Mouse (Mus musculus): Measurements from ENCODE around the gene Foxi2. TPM values are rescaled to one million over a fixed set of nuclear protein-coding genes. Genes with fewer than 3 reads are reported as not detected.
A peak's percentile ranks its signal among the peaks of the same experiment; 100 is the strongest.

The Foxi2 gene
- total RNA-seq, 1 experiment: not detected

DNA sequence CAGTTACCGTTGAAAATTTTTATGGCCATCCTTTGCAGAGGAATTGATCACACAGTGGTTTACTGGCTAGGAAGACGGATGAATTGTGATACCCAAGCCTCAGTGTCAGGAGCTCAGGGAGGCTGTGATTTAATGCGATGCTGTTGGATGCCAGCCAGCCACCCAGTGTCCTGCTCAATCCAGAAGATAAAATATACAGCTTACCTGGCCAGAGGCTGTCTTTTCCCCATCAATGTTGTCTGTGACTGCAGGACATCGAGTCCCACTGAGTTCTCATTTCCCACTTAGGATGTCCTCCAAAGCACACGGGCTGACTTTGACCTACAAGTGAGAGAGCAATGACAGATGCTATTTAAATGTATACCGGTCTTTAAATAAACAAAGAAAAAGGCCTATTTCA, 13.0 kb upstream of the Foxi2 start:
- TF ChIP-seq MAFK (IDR thresholded peaks at IDR 0.05; ENCODE audit: insufficient read depth, low read depth, low read length) (no peak), CHD2 (IDR thresholded peaks at IDR 0.05; ENCODE audit: low read depth, low read length) (no peak), ZNF384 (IDR thresholded peaks at IDR 0.05; ENCODE audit: low read depth, low read length) (no peak), ZC3H11A (IDR thresholded peaks at IDR 0.05; ENCODE audit: borderline replicate concordance, low read depth, low read length) (no peak), HCFC1 (IDR thresholded peaks at IDR 0.05; ENCODE audit: borderline replicate concordance, insufficient read depth, low read length) (no peak)
- Histone ChIP-seq H3K36me3 (ENCODE audit: control insufficient read depth, insufficient read depth, low read length, poor library complexity, severe bottlenecking) (no peaks in the 10 kb centered on the region), H3K27ac (ENCODE audit: insufficient read depth, low read depth, low read length, poor library complexity, severe bottlenecking) (no peak overlapping the region), H3K9ac (ENCODE audit: insufficient read depth, low read depth, low read length, poor library complexity, severe bottlenecking) (no peak overlapping the region), H3K4me3 (ENCODE audit: insufficient read depth in 1 of 2, low read depth in 1 of 2, low read length in 2 of 2, poor library complexity in 1 of 2, severe bottlenecking in 1 of 2) (no peak overlapping the region), H3K9me3 (ENCODE audit: control insufficient read depth, insufficient read depth, low read depth, low read length) (no peaks in the 10 kb centered on the region), H3K4me1 (ENCODE audit: control insufficient read depth in 2 of 2, insufficient read depth in 2 of 2, low read length in 2 of 2, poor library complexity in 1 of 2) (no peaks in the 10 kb centered on the region)
- no peak for DNase-seq (ENCODE audit: low read depth, low spot score)
- in situ Hi-C loops (cut with MboI; ENCODE audit: low sequenced_read_pairs in 2 of 2, unreplicated experiment in 2 of 2): no loop called here

- Histone ChIP-seq H3K4me1 (ENCODE audit: control insufficient read depth in 2 of 2, insufficient read depth in 2 of 2, low read length in 2 of 2, poor library complexity in 1 of 2) (no peaks in the 10 kb centered on the region), H3K4me3 (ENCODE audit: insufficient read depth in 1 of 2, low read depth in 1 of 2, low read length in 2 of 2, poor library complexity in 1 of 2, severe bottlenecking in 1 of 2) (no peak overlapping the region), H3K27ac (ENCODE audit: insufficient read depth, low read depth, low read length, poor library complexity, severe bottlenecking) (no peak overlapping the region), H3K9me3 (ENCODE audit: control insufficient read depth, insufficient read depth, low read depth, low read length) (no peaks in the 10 kb centered on the region), H3K9ac (ENCODE audit: insufficient read depth, low read depth, low read length, poor library complexity, severe bottlenecking) (no peak overlapping the region), H3K36me3 (ENCODE audit: control insufficient read depth, insufficient read depth, low read length, poor library complexity, severe bottlenecking) (no peaks in the 10 kb centered on the region)
- TF ChIP-seq ZNF384 (IDR thresholded peaks at IDR 0.05; ENCODE audit: low read depth, low read length): no peak
- TF ChIP-seq MAFK (IDR thresholded peaks at IDR 0.05; ENCODE audit: insufficient read depth, low read depth, low read length): no peak
- TF ChIP-seq ZC3H11A (IDR thresholded peaks at IDR 0.05; ENCODE audit: borderline replicate concordance, low read depth, low read length): no peak
- TF ChIP-seq HCFC1 (IDR thresholded peaks at IDR 0.05; ENCODE audit: borderline replicate concordance, insufficient read depth, low read length): no peak
- TF ChIP-seq CHD2 (IDR thresholded peaks at IDR 0.05; ENCODE audit: low read depth, low read length): no peak
- no peak for DNase-seq (ENCODE audit: low read depth, low spot score)
- in situ Hi-C loops (cut with MboI; ENCODE audit: low sequenced_read_pairs in 2 of 2, unreplicated experiment in 2 of 2): no loop called here
These were observed 12.2 kb upstream of the Foxi2 start for GRCm38 (mm10) chr7:135397874-135398273.

DNA sequence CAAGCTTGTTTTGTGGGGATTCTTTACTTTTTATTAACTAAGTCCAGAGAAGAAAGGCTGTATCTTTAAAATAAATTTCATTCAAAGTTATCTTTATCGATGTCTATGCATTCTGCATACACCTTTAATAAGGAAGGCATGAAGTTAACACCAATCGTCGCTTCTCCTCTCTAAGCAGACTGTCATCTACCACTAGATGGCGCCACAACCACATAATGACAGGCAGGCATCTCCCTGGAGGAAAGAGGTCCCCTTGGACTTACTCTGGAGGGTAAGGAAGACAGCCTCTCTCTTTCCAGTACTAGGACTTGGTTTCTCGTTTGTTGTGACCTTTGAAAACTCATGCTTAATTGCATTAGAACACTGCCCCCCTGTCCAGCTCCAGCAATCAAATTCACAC, 6.7 kb upstream of the Foxi2 start:
- H3K27ac ChIP-seq (ENCODE audit: insufficient read depth, low read depth, low read length, poor library complexity, severe bottlenecking): no peak overlapping the region
- no peaks in the 10 kb centered on the region for H3K9me3 ChIP-seq (ENCODE audit: control insufficient read depth, insufficient read depth, low read depth, low read length)
- in situ Hi-C loops (cut with MboI; ENCODE audit: low sequenced_read_pairs in 2 of 2, unreplicated experiment in 2 of 2): no loop called here
- H3K9ac ChIP-seq (ENCODE audit: insufficient read depth, low read depth, low read length, poor library complexity, severe bottlenecking): no peak overlapping the region
- TF ChIP-seq ZC3H11A (IDR thresholded peaks at IDR 0.05; ENCODE audit: borderline replicate concordance, low read depth, low read length) (peak; percentile 76; the same call in 1 of the 2 replicates), ZNF384 (IDR thresholded peaks at IDR 0.05; ENCODE audit: low read depth, low read length) (no peak), CHD2 (IDR thresholded peaks at IDR 0.05; ENCODE audit: low read depth, low read length) (no peak)
- H3K36me3 ChIP-seq (ENCODE audit: control insufficient read depth, insufficient read depth, low read length, poor library complexity, severe bottlenecking): no peaks in the 10 kb centered on the region
- no peak overlapping the region for H3K4me3 ChIP-seq (ENCODE audit: insufficient read depth in 1 of 2, low read depth in 1 of 2, low read length in 2 of 2, poor library complexity in 1 of 2, severe bottlenecking in 1 of 2)
- H3K4me1 ChIP-seq (ENCODE audit: control insufficient read depth in 2 of 2, insufficient read depth in 2 of 2, low read length in 2 of 2, poor library complexity in 1 of 2): no peaks in the 10 kb centered on the region
- peak; percentile 85 for DNase-seq (ENCODE audit: low read depth, low spot score)

DNA sequence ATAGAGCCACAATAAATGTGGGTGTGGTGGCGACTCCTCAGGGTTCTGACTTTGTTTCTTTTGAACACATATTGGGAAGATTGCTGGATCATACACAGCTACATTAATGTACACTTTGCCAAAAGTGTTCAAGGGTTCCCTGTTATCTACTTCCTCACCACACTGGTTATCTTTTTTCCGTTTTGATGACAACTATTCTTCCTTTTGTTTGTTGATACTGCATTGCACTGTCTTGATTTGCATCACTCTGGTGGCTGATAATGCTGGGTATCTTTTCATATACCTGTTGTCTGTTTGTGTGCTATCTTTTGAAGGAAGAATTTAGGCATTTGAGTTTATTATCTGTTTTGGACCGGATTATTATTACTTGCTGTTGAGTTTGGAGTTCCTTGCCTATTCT, 3.3 kb upstream of the Foxi2 start:
- Histone ChIP-seq H3K4me3 (ENCODE audit: insufficient read depth in 1 of 2, low read depth in 1 of 2, low read length in 2 of 2, poor library complexity in 1 of 2, severe bottlenecking in 1 of 2) (no peak overlapping the region), H3K36me3 (ENCODE audit: control insufficient read depth, insufficient read depth, low read length, poor library complexity, severe bottlenecking) (no peaks in the 10 kb centered on the region), H3K9ac (ENCODE audit: insufficient read depth, low read depth, low read length, poor library complexity, severe bottlenecking) (no peak overlapping the region), H3K4me1 (ENCODE audit: control insufficient read depth in 2 of 2, insufficient read depth in 2 of 2, low read length in 2 of 2, poor library complexity in 1 of 2) (0 out of 4 replicates have a peak, but pooled peaks cover 0 to 2% of the 10 kb centered on the region in 2 experiments), H3K9me3 (ENCODE audit: control insufficient read depth, insufficient read depth, low read depth, low read length) (no peaks in the 10 kb centered on the region), H3K27ac (ENCODE audit: insufficient read depth, low read depth, low read length, poor library complexity, severe bottlenecking) (no peak overlapping the region)
- no peak for DNase-seq (ENCODE audit: low read depth, low spot score)
- TF ChIP-seq ZNF384 (IDR thresholded peaks at IDR 0.05; ENCODE audit: low read depth, low read length) (no peak), CHD2 (IDR thresholded peaks at IDR 0.05; ENCODE audit: low read depth, low read length) (no peak), HCFC1 (IDR thresholded peaks at IDR 0.05; ENCODE audit: borderline replicate concordance, insufficient read depth, low read length) (no peak), MAFK (IDR thresholded peaks at IDR 0.05; ENCODE audit: insufficient read depth, low read depth, low read length) (no peak), ZC3H11A (IDR thresholded peaks at IDR 0.05; ENCODE audit: borderline replicate concordance, low read depth, low read length) (no peak)
- in situ Hi-C loops (cut with MboI; ENCODE audit: low sequenced_read_pairs in 2 of 2, unreplicated experiment in 2 of 2): loop anchor here in 1 of 2 experiments (5.0 kb wide), 1 partner anchor 81 kb away; no protein-coding TSS in a partner anchor

- Histone ChIP-seq H3K27ac (ENCODE audit: insufficient read depth, low read depth, low read length, poor library complexity, severe bottlenecking) (no peak overlapping the region), H3K9ac (ENCODE audit: insufficient read depth, low read depth, low read length, poor library complexity, severe bottlenecking) (no peak overlapping the region), H3K36me3 (ENCODE audit: control insufficient read depth, insufficient read depth, low read length, poor library complexity, severe bottlenecking) (no peaks in the 10 kb centered on the region), H3K9me3 (ENCODE audit: control insufficient read depth, insufficient read depth, low read depth, low read length) (no peaks in the 10 kb centered on the region), H3K4me3 (ENCODE audit: insufficient read depth in 1 of 2, low read depth in 1 of 2, low read length in 2 of 2, poor library complexity in 1 of 2, severe bottlenecking in 1 of 2) (no peak overlapping the region), H3K4me1 (ENCODE audit: control insufficient read depth in 2 of 2, insufficient read depth in 2 of 2, low read length in 2 of 2, poor library complexity in 1 of 2) (0 out of 4 replicates have a peak, but pooled peaks cover 0 to 2% of the 10 kb centered on the region in 2 experiments)
- in situ Hi-C loops (cut with MboI; ENCODE audit: low sequenced_read_pairs in 2 of 2, unreplicated experiment in 2 of 2): loop anchor here in 1 of 2 experiments (5.0 kb wide), 1 partner anchor 79 kb away; no protein-coding TSS in a partner anchor
- no peak for DNase-seq (ENCODE audit: low read depth, low spot score)
- TF ChIP-seq CHD2 (IDR thresholded peaks at IDR 0.05; ENCODE audit: low read depth, low read length): no peak
- TF ChIP-seq MAFK (IDR thresholded peaks at IDR 0.05; ENCODE audit: insufficient read depth, low read depth, low read length): no peak
- no peak for TF ChIP-seq ZC3H11A (IDR thresholded peaks at IDR 0.05; ENCODE audit: borderline replicate concordance, low read depth, low read length)
- no peak for TF ChIP-seq HCFC1 (IDR thresholded peaks at IDR 0.05; ENCODE audit: borderline replicate concordance, insufficient read depth, low read length)
- no peak for TF ChIP-seq ZNF384 (IDR thresholded peaks at IDR 0.05; ENCODE audit: low read depth, low read length)
These were observed 1.6 kb upstream of the Foxi2 start for GRCm38 (mm10) chr7:135408501-135408900.
